Mouse (Mus musculus) embryonic facial prominence, embryonic 10.5 days (tissue): ENCODE measurements at regions not wholly inside any gene's neighbourhood (a gene's known extent, or its start where the extent isn't known, plus 50 kb on each side); places are given as distances from the start of the nearest gene placed in this dataset.

Experiments
- DNase-seq: peaks from one replicate; pipeline ENCODE4 v3.0.0-alpha.2; 2017; ENCODE audit warnings: low spot score
- H3K27ac ChIP-seq: fragments of 300-500 bp; sonication (generic); replicated peaks from 2 replicates; pipeline ENCODE4 v1.5.1; 2016; ENCODE audit warnings: mild to moderate bottlenecking
- H3K27me3 ChIP-seq: fragments of 300-500 bp; sonication (generic); replicated peaks from 2 replicates; pipeline ENCODE4 v1.6.1; 2016; ENCODE audit warnings: low read depth, mild to moderate bottlenecking; ENCODE audit not compliant: poor library complexity, severe bottlenecking
- H3K36me3 ChIP-seq: fragments of 300-500 bp; sonication (generic); replicated peaks from 2 replicates; pipeline ENCODE4 v1.6.1; 2016; ENCODE audit warnings: mild to moderate bottlenecking, moderate library complexity
- H3K4me1 ChIP-seq: fragments of 300-500 bp; sonication (generic); 2 replicates; pipeline ENCODE4 v1.6.1; 2016
- H3K4me3 ChIP-seq: fragments of 300-500 bp; sonication (generic); 2 replicates; pipeline ENCODE4 v1.5.1; 2016; ENCODE audit warnings: mild to moderate bottlenecking, moderate library complexity
- H3K9me3 ChIP-seq: fragments of 300-500 bp; sonication (generic); 2 replicates; pipeline ENCODE4 v1.6.1; 2016; ENCODE audit warnings: mild to moderate bottlenecking
- WGBS: fragments of 180-500 bp; shearing (Covaris S2); methylation state at CpG from one replicate; pipeline ENCODE4 v1.1.7; 2016; 5-methylcytosine and 5-hydroxymethylcytosine counted together

- no peak for DNase-seq
- H3K9me3 ChIP-seq = no peaks in the 10 kb centered on the region
- H3K27me3 ChIP-seq = no peaks in the 10 kb centered on the region
- H3K36me3 ChIP-seq = no peaks in the 10 kb centered on the region
- WGBS = 71% methylated on average over 6 of the region's 6 CpGs
- H3K4me1 ChIP-seq = 0 out of 2 replicates have a peak, but pooled peaks cover 3% of the 10 kb centered on the region
- no peak overlapping the region for H3K4me3 ChIP-seq
- no peak overlapping the region for H3K27ac ChIP-seq
Measured at GRCm38 (mm10) chr3:69953674-69954329, 53.6 kb upstream of the Otol1 start.

- 68% methylated on average over 8 of the region's 8 CpGs for WGBS
- H3K4me3 ChIP-seq = no peak overlapping the region
Measured at GRCm38 (mm10) chr3:69922792-69923418, 63.2 kb upstream of the Sptssb start.

GRCm38 (mm10) chr3:69912859-69913258 is 53.1 kb upstream of the Sptssb start:
- DNase-seq = peak; percentile 44
- Histone ChIP-seq H3K36me3 (no peaks in the 10 kb centered on the region), H3K27me3 (no peaks in the 10 kb centered on the region), H3K4me3 (peak overlapping the region; percentile 28; the same call in 1 of the 2 replicates), H3K27ac (no peak overlapping the region), H3K4me1 (peaks cover 8% of the 10 kb centered on the region), H3K9me3 (no peaks in the 10 kb centered on the region)
- 23% methylated on average over 14 of the region's 14 CpGs for WGBS

More at GRCm38 (mm10) chr3:69922792-69923418, 63.2 kb upstream of the Sptssb start:
- Histone ChIP-seq H3K27me3 (no peaks in the 10 kb centered on the region), H3K4me1 (peaks cover 12% of the 10 kb centered on the region), H3K27ac (0 out of 2 replicates have a peak overlapping the region, but pooled peaks have one; percentile 37), H3K9me3 (no peaks in the 10 kb centered on the region), H3K36me3 (no peaks in the 10 kb centered on the region)
- DNase-seq = no peak

DNA sequence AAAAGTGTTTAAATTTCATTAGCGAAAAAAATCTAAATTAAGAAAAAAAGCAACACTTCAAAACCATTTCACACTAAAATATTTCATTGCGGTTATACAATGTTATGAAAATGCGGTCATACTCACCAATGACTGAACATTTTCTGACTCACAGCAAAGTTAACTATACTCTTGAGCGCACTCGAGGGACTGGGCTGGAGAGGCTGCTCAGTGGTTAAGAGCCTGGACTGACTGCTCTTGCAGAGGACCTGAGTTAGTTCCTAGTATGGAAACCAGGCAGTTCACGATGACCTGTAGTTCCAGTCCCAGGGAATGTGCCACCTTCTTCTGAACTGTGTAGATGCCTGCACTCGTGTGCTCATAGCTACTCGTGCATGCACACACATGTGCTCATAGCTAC is 50.3 kb upstream of the Sptssb start:
- no peaks in the 10 kb centered on the region for H3K27me3 ChIP-seq
- H3K36me3 ChIP-seq = no peaks in the 10 kb centered on the region
- no peak for DNase-seq
- no peak overlapping the region for H3K27ac ChIP-seq
- H3K4me1 ChIP-seq = peaks cover 10% of the 10 kb centered on the region
- H3K9me3 ChIP-seq = no peaks in the 10 kb centered on the region
- WGBS = 92% methylated on average over 8 of the region's 8 CpGs
- H3K4me3 ChIP-seq = no peak overlapping the region
